Mouse (Mus musculus) stomach, embryonic 14.5 days (tissue): ENCODE results near the gene Armc9. TPM values are rescaled to one million over a fixed set of nuclear protein-coding genes. Genes with fewer than 3 reads are reported as not detected.

Source experiments
- ATAC-seq: fragments of 200-750 bp; cut with Nextera tagmentation; 2 replicates; pipeline ENCODE4 v1.8.0; 2017; ENCODE audit warnings: low read depth, moderate TSS enrichment; ENCODE audit not compliant: insufficient number of reproducible peaks, insufficient read depth, low FRiP score
- H3K27ac ChIP-seq: fragments of 300-500 bp; sonication (generic); 2 replicates; pipeline ENCODE4 v1.5.1; 2014; ENCODE audit warnings: mild to moderate bottlenecking, low read length, moderate library complexity, mixed read lengths
- H3K27me3 ChIP-seq: fragments of 300-500 bp; sonication (generic); 2 replicates; pipeline ENCODE4 v1.6.1; 2014; ENCODE audit warnings: low read length, control low read depth, mixed read lengths; ENCODE audit not compliant: control insufficient read depth, insufficient read depth
- H3K36me3 ChIP-seq: fragments of 300-500 bp; sonication (generic); 2 replicates; pipeline ENCODE4 v1.6.1; 2014; ENCODE audit warnings: mild to moderate bottlenecking, control low read depth, low read length, moderate library complexity, mixed read lengths; ENCODE audit not compliant: control insufficient read depth, insufficient read depth
- H3K4me1 ChIP-seq: fragments of 300-500 bp; sonication (generic); 2 replicates; pipeline ENCODE4 v1.6.1; 2014; ENCODE audit warnings: low read length, control low read depth, mixed read lengths; ENCODE audit not compliant: control insufficient read depth, insufficient read depth
- H3K4me2 ChIP-seq: fragments of 300-500 bp; sonication (generic); replicated peaks from 2 replicates; pipeline ENCODE4 v1.6.1; 2014; ENCODE audit warnings: low read depth, low read length, control low read depth
- H3K4me3 ChIP-seq: fragments of 300-500 bp; sonication (generic); 2 replicates; pipeline ENCODE4 v1.5.1; 2014; ENCODE audit warnings: low read depth, low read length, control low read depth
- H3K9ac ChIP-seq: fragments of 300-500 bp; sonication (generic); replicated peaks from 2 replicates; pipeline ENCODE4 v1.6.1; 2014; ENCODE audit warnings: low read depth, mild to moderate bottlenecking, control low read depth, low read length, moderate library complexity, mixed read lengths
- H3K9me3 ChIP-seq: fragments of 300-500 bp; sonication (generic); 2 replicates; pipeline ENCODE4 v1.6.1; 2016; ENCODE audit warnings: low read depth, low read length, control low read depth; ENCODE audit not compliant: control insufficient read depth
- WGBS: fragments of 180-500 bp; shearing (Covaris S2); extraction: QIAGEN DNeasy Blood & Tissue Kit; methylation state at CpG from one replicate; pipeline ENCODE4 v1.1.7; 2014; 5-methylcytosine and 5-hydroxymethylcytosine counted together
- polyA plus RNA-seq: library from polyadenylated mRNA; unstranded; fragments of >200 nt; fragmentation: Nextera tagmentation; extraction: Ambion mirVana; gene quantifications from 2 replicates; pipeline ENCODE4 v1.2.1, GENCODE M21; 2014

The Armc9 gene
- polyA plus RNA-seq, 1 experiment from 2014 or later, result 30.1 TPM

GRCm38 (mm10) chr1:86141081-86141480 is 13.5 kb upstream of the Armc9 start:
- Histone ChIP-seq H3K4me3 (no peak overlapping the region), H3K36me3 (peaks cover 31% of the 10 kb centered on the region), H3K9me3 (no peaks in the 10 kb centered on the region), H3K9ac (no peak overlapping the region), H3K27me3 (no peaks in the 10 kb centered on the region), H3K4me2 (no peak overlapping the region), H3K4me1 (no peaks in the 10 kb centered on the region), H3K27ac (no peak overlapping the region)
- 89% methylated on average over 3 of the region's 3 CpGs for WGBS
- ATAC-seq, result no peak

- ATAC-seq, result no peak
- 79% methylated on average over 4 of the region's 4 CpGs for WGBS
Measured at GRCm38 (mm10) chr1:86143165-86143564, 11.4 kb upstream of the Armc9 start.

GRCm38 (mm10) chr1:86144001-86144944 is 10.3 kb upstream of the Armc9 start:
- no peak for ATAC-seq
- 76% methylated on average over 21 of the region's 21 CpGs for WGBS
- no peaks in the 10 kb centered on the region for H3K27me3 ChIP-seq
- no peaks in the 10 kb centered on the region for H3K9me3 ChIP-seq
- H3K36me3 ChIP-seq, result peaks cover 13% of the 10 kb centered on the region
- H3K9ac ChIP-seq, result no peak overlapping the region
- no peaks in the 10 kb centered on the region for H3K4me1 ChIP-seq
- H3K27ac ChIP-seq, result no peak overlapping the region
- no peak overlapping the region for H3K4me2 ChIP-seq
- H3K4me3 ChIP-seq, result no peak overlapping the region

More at GRCm38 (mm10) chr1:86143165-86143564, 11.4 kb upstream of the Armc9 start:
- no peak overlapping the region for H3K4me3 ChIP-seq
- H3K9ac ChIP-seq, result no peak overlapping the region
- H3K27me3 ChIP-seq, result no peaks in the 10 kb centered on the region
- H3K27ac ChIP-seq, result no peak overlapping the region
- no peak overlapping the region for H3K4me2 ChIP-seq
- H3K4me1 ChIP-seq, result no peaks in the 10 kb centered on the region
- no peaks in the 10 kb centered on the region for H3K9me3 ChIP-seq
- H3K36me3 ChIP-seq, result peaks cover 22% of the 10 kb centered on the region

GRCm38 (mm10) chr1:86146293-86146692 is 8.3 kb upstream of the Armc9 start:
- H3K4me3 ChIP-seq, result no peak overlapping the region
- WGBS, result 74% methylated on average over 5 of the region's 5 CpGs
- H3K27ac ChIP-seq, result no peak overlapping the region
- no peaks in the 10 kb centered on the region for H3K27me3 ChIP-seq
- H3K9ac ChIP-seq, result no peak overlapping the region
- H3K4me1 ChIP-seq, result no peaks in the 10 kb centered on the region
- no peaks in the 10 kb centered on the region; the same call in 1 of the 2 replicates for H3K36me3 ChIP-seq
- no peak overlapping the region for H3K4me2 ChIP-seq
- ATAC-seq, result no peak
- no peaks in the 10 kb centered on the region for H3K9me3 ChIP-seq

GRCm38 (mm10) chr1:86147557-86147956 is 7.0 kb upstream of the Armc9 start:
- H3K9ac ChIP-seq, result no peak overlapping the region
- no peak overlapping the region for H3K4me2 ChIP-seq
- no peak for ATAC-seq
- no peak overlapping the region for H3K4me3 ChIP-seq
- no peaks in the 10 kb centered on the region for H3K36me3 ChIP-seq
- no peaks in the 10 kb centered on the region for H3K27me3 ChIP-seq
- no peaks in the 10 kb centered on the region for H3K9me3 ChIP-seq
- no peaks in the 10 kb centered on the region for H3K4me1 ChIP-seq
- H3K27ac ChIP-seq, result no peak overlapping the region
- 70% methylated on average over 5 of the region's 5 CpGs for WGBS

GRCm38 (mm10) chr1:86148161-86148560 is 6.4 kb upstream of the Armc9 start:
- H3K27ac ChIP-seq, result no peak overlapping the region
- no peaks in the 10 kb centered on the region for H3K9me3 ChIP-seq
- 75% methylated on average over 9 of the region's 9 CpGs for WGBS
- H3K4me1 ChIP-seq, result no peaks in the 10 kb centered on the region
- H3K4me2 ChIP-seq, result no peak overlapping the region
- no peak overlapping the region for H3K4me3 ChIP-seq
- no peak overlapping the region for H3K9ac ChIP-seq
- ATAC-seq, result no peak
- no peaks in the 10 kb centered on the region for H3K27me3 ChIP-seq
- H3K36me3 ChIP-seq, result no peaks in the 10 kb centered on the region

GRCm38 (mm10) chr1:86150929-86151328 is 3.7 kb upstream of the Armc9 start:
- H3K9me3 ChIP-seq, result no peaks in the 10 kb centered on the region
- ATAC-seq, result no peak
- no peak overlapping the region for H3K4me3 ChIP-seq
- H3K9ac ChIP-seq, result no peak overlapping the region
- H3K36me3 ChIP-seq, result no peaks in the 10 kb centered on the region
- H3K4me2 ChIP-seq, result no peak overlapping the region
- no peaks in the 10 kb centered on the region for H3K27me3 ChIP-seq
- H3K27ac ChIP-seq, result no peak overlapping the region
- H3K4me1 ChIP-seq, result no peaks in the 10 kb centered on the region; the same call in 1 of the 2 replicates
- WGBS, result 80% methylated on average over 6 of the region's 6 CpGs

GRCm38 (mm10) chr1:86151376-86151775 is 3.2 kb upstream of the Armc9 start:
- Histone ChIP-seq H3K9ac (no peak overlapping the region), H3K9me3 (no peaks in the 10 kb centered on the region), H3K4me3 (no peak overlapping the region), H3K36me3 (no peaks in the 10 kb centered on the region), H3K4me2 (no peak overlapping the region), H3K4me1 (no peaks in the 10 kb centered on the region; the same call in 1 of the 2 replicates), H3K27me3 (no peaks in the 10 kb centered on the region), H3K27ac (no peak overlapping the region)
- WGBS, result 82% methylated on average over 7 of the region's 7 CpGs
- ATAC-seq, result no peak
